Mouse (Mus musculus) heart, embryonic 16.5 days (tissue): Measurements from ENCODE around the gene Ptprm. TPM values are rescaled to one million over a fixed set of nuclear protein-coding genes. Genes with fewer than 3 reads are reported as not detected.

ENCODE experiments used
- ATAC-seq: fragments of 200-750 bp; cut with Nextera tagmentation; replicated peaks from 2 replicates; pipeline ENCODE4 v1.8.0; 2017; ENCODE audit warnings: moderate number of reproducible peaks; ENCODE audit not compliant: insufficient read depth, low FRiP score; ENCODE audit errors: extremely low read depth
- H3K27ac ChIP-seq: fragments of 300-500 bp; sonication (generic); 2 replicates; pipeline ENCODE4 v1.5.1; 2014; ENCODE audit warnings: mild to moderate bottlenecking, low read length, control low read depth, moderate library complexity
- H3K27me3 ChIP-seq: fragments of 300-500 bp; sonication (generic); 2 replicates; pipeline ENCODE4 v1.6.1; 2014; ENCODE audit warnings: low read length, mixed read lengths; ENCODE audit not compliant: control insufficient read depth, insufficient read depth
- H3K36me3 ChIP-seq: fragments of 300-500 bp; sonication (generic); 2 replicates; pipeline ENCODE4 v1.6.1; 2014; ENCODE audit not compliant: control insufficient read depth, insufficient read depth
- H3K4me1 ChIP-seq: fragments of 300-500 bp; sonication (generic); 2 replicates; pipeline ENCODE4 v1.6.1; 2014; ENCODE audit warnings: low read length, mixed read lengths; ENCODE audit not compliant: control insufficient read depth, insufficient read depth
- H3K4me2 ChIP-seq: fragments of 300-500 bp; sonication (generic); 2 replicates; pipeline ENCODE4 v1.6.1; 2014; ENCODE audit warnings: low read depth, mild to moderate bottlenecking, control low read depth, low read length
- H3K4me3 ChIP-seq: fragments of 300-500 bp; sonication (generic); 2 replicates; pipeline ENCODE4 v1.5.1; 2014; ENCODE audit warnings: mild to moderate bottlenecking, control low read depth, low read length
- H3K9ac ChIP-seq: fragments of 300-500 bp; sonication (generic); 2 replicates; pipeline ENCODE4 v1.6.1; 2014; ENCODE audit warnings: low read length, control low read depth
- H3K9me3 ChIP-seq: fragments of 300-500 bp; sonication (generic); replicated peaks from 2 replicates; pipeline ENCODE4 v1.6.1; 2016; ENCODE audit warnings: low read length; ENCODE audit not compliant: control insufficient read depth
- WGBS: fragments of 180-500 bp; shearing (Covaris S2); extraction: QIAGEN DNeasy Blood & Tissue Kit; methylation state at CpG from one replicate; pipeline ENCODE4 v1.1.7; 2014; 5-methylcytosine and 5-hydroxymethylcytosine counted together
- polyA plus RNA-seq: library from polyadenylated mRNA; unstranded; fragments of >200 nt; fragmentation: Nextera tagmentation; extraction: Ambion mirVana; gene quantifications from 2 replicates; pipeline ENCODE4 v1.2.1, GENCODE M21; 2015

Ptprm gene
- polyA plus RNA-seq, 1 experiment from 2014 or later = 12.8 TPM

DNA sequence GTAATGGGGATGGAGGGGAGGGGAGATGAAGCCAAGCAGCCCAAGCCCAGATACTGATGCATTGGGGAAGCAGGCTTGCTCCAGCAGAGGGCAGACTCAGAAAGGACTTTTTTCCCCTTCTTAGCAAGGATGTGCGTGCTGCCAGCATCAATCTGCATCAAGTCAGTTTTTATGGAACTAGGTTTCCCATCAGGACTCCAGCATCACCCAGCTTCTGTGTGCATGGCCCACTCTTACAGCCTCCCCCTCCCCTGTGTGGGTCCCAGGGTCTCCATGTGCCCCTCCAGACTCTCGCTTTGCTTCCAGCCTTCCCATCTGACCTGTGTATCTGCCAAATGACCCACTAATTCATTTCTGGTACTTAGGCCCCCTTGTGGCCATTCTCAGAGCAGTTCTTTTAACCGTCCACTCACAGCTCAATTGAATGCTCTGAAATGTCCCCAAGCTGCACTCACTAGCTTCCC lies 599.0 kb downstream of the Ptprm start:
- peak; percentile 23; the same call in 1 of the 2 replicates for ATAC-seq
- Histone ChIP-seq H3K27me3 (no peaks in the 10 kb centered on the region), H3K9me3 (no peaks in the 10 kb centered on the region), H3K9ac (no peak overlapping the region), H3K4me3 (no peak overlapping the region), H3K27ac (no peak overlapping the region), H3K36me3 (no peaks in the 10 kb centered on the region), H3K4me2 (no peak overlapping the region), H3K4me1 (peaks cover 3% of the 10 kb centered on the region)
- 53% methylated on average over 3 of the region's 3 CpGs for WGBS

GRCm38 (mm10) chr17:66754208-66754865 lies 599.9 kb downstream of the Ptprm start:
- Histone ChIP-seq H3K9me3 (no peaks in the 10 kb centered on the region), H3K4me1 (peaks cover 3% of the 10 kb centered on the region), H3K9ac (no peak overlapping the region), H3K4me3 (no peak overlapping the region), H3K4me2 (no peak overlapping the region), H3K27me3 (no peaks in the 10 kb centered on the region), H3K36me3 (no peaks in the 10 kb centered on the region), H3K27ac (no peak overlapping the region)
- no peak for ATAC-seq
- WGBS = 80% methylated on average over 9 of the region's 9 CpGs

- no peak for ATAC-seq
- Histone ChIP-seq H3K27ac (no peak overlapping the region), H3K9ac (no peak overlapping the region), H3K9me3 (no peaks in the 10 kb centered on the region), H3K36me3 (no peaks in the 10 kb centered on the region), H3K27me3 (no peaks in the 10 kb centered on the region), H3K4me3 (no peak overlapping the region), H3K4me2 (no peak overlapping the region), H3K4me1 (no peaks in the 10 kb centered on the region; the same call in 1 of the 2 replicates)
- 87% methylated on average over 8 of the region's 8 CpGs for WGBS
Observed at GRCm38 (mm10) chr17:66751746-66752145, 602.5 kb downstream of the Ptprm start.

GRCm38 (mm10) chr17:66750481-66751206 lies 603.6 kb downstream of the Ptprm start:
- 76% methylated on average over 4 of the region's 4 CpGs for WGBS

GRCm38 (mm10) chr17:66749976-66750375 lies 604.3 kb downstream of the Ptprm start:
- H3K27me3 ChIP-seq = no peaks in the 10 kb centered on the region
- no peak overlapping the region for H3K4me3 ChIP-seq
- no peaks in the 10 kb centered on the region for H3K36me3 ChIP-seq
- 79% methylated on average over 7 of the region's 7 CpGs for WGBS
- H3K4me1 ChIP-seq = no peaks in the 10 kb centered on the region
- no peak overlapping the region for H3K9ac ChIP-seq
- H3K27ac ChIP-seq = no peak overlapping the region
- no peak overlapping the region for H3K4me2 ChIP-seq
- no peaks in the 10 kb centered on the region for H3K9me3 ChIP-seq
- no peak for ATAC-seq

More at GRCm38 (mm10) chr17:66750481-66751206, 603.6 kb downstream of the Ptprm start:
- Histone ChIP-seq H3K27ac (no peak overlapping the region), H3K9me3 (no peaks in the 10 kb centered on the region), H3K36me3 (no peaks in the 10 kb centered on the region), H3K9ac (no peak overlapping the region), H3K27me3 (no peaks in the 10 kb centered on the region), H3K4me2 (no peak overlapping the region), H3K4me1 (no peaks in the 10 kb centered on the region), H3K4me3 (no peak overlapping the region)
- no peak for ATAC-seq

GRCm38 (mm10) chr17:66746506-66746905 lies 607.8 kb downstream of the Ptprm start:
- no peak overlapping the region for H3K27ac ChIP-seq
- no peaks in the 10 kb centered on the region for H3K27me3 ChIP-seq
- no peaks in the 10 kb centered on the region for H3K4me1 ChIP-seq
- WGBS = 86% methylated on average over 8 of the region's 8 CpGs
- no peak overlapping the region for H3K4me3 ChIP-seq
- H3K4me2 ChIP-seq = no peak overlapping the region
- H3K36me3 ChIP-seq = no peaks in the 10 kb centered on the region
- no peaks in the 10 kb centered on the region for H3K9me3 ChIP-seq
- no peak overlapping the region for H3K9ac ChIP-seq
- no peak for ATAC-seq

DNA sequence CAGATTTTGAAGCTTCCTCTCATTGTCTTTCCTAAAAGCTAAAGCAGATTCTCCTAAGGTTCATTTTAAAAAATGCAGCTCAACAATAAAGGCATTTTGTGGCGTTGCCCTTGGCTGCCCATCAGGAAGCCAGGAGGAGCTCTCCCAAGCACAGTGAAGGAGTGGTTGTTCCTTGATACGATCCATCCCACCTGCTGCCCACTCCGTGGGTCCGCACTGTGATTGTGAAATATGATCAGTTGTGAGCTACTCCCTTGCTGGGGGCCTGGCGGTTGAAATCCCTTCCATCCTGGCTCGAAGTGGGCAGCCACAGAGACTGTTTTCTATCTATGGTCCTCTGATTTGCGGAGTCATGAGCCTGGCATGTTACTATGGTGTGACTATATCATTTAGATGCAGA lies 610.9 kb downstream of the Ptprm start:
- 0 out of 2 replicates have a peak, but pooled peaks cover 4% of the 10 kb centered on the region for H3K4me1 ChIP-seq
- H3K9ac ChIP-seq = no peak overlapping the region
- H3K4me2 ChIP-seq = no peak overlapping the region
- no peak for ATAC-seq
- no peak overlapping the region for H3K27ac ChIP-seq
- H3K36me3 ChIP-seq = no peaks in the 10 kb centered on the region
- H3K27me3 ChIP-seq = no peaks in the 10 kb centered on the region
- no peak overlapping the region for H3K4me3 ChIP-seq
- no peaks in the 10 kb centered on the region for H3K9me3 ChIP-seq
- WGBS = 71% methylated on average over 7 of the region's 7 CpGs

- no peak overlapping the region for H3K9ac ChIP-seq
Observed at GRCm38 (mm10) chr17:66738779-66739345, 615.4 kb downstream of the Ptprm start.

GRCm38 (mm10) chr17:66738331-66738730 lies 615.9 kb downstream of the Ptprm start:
- no peak overlapping the region for H3K9ac ChIP-seq
- no peak overlapping the region for H3K4me2 ChIP-seq
- H3K27me3 ChIP-seq = no peaks in the 10 kb centered on the region
- no peaks in the 10 kb centered on the region for H3K9me3 ChIP-seq
- peak overlapping the region; percentile 55 for H3K27ac ChIP-seq
- H3K4me3 ChIP-seq = no peak overlapping the region
- H3K4me1 ChIP-seq = 0 out of 2 replicates have a peak, but pooled peaks cover 4% of the 10 kb centered on the region
- ATAC-seq = no peak
- H3K36me3 ChIP-seq = no peaks in the 10 kb centered on the region
- 79% methylated on average over 6 of the region's 6 CpGs for WGBS

More at GRCm38 (mm10) chr17:66738779-66739345, 615.4 kb downstream of the Ptprm start:
- H3K4me3 ChIP-seq = no peak overlapping the region
- 0 out of 2 replicates have a peak, but pooled peaks cover 4% of the 10 kb centered on the region for H3K4me1 ChIP-seq
- H3K27me3 ChIP-seq = no peaks in the 10 kb centered on the region
- 35% methylated on average over 8 of the region's 8 CpGs for WGBS
- H3K4me2 ChIP-seq = no peak overlapping the region
- ATAC-seq = 0 out of 2 replicates have a peak, but pooled peaks have one; percentile 41
- H3K36me3 ChIP-seq = no peaks in the 10 kb centered on the region
- H3K9me3 ChIP-seq = no peaks in the 10 kb centered on the region
- peak overlapping the region; percentile 55 for H3K27ac ChIP-seq
